Mouse (Mus musculus) olfactory bulb, adult 2 months (tissue): ENCODE data around the gene Tbc1d23.

Experiments used
- CTCF ChIP-seq: fragments of 200-500 bp; IDR thresholded peaks from 2 replicates; pipeline ENCODE4 v1.5.1; 2012; ENCODE audit warnings: low read depth, mild to moderate bottlenecking, low read length, moderate library complexity; ENCODE audit not compliant: insufficient read depth
- POLR2A ChIP-seq: fragments of 200-500 bp; IDR thresholded peaks from 2 replicates; pipeline ENCODE4 v1.6.1; 2012; ENCODE audit warnings: mild to moderate bottlenecking, low read depth, low read length, moderate library complexity; ENCODE audit not compliant: insufficient read depth

DNA sequence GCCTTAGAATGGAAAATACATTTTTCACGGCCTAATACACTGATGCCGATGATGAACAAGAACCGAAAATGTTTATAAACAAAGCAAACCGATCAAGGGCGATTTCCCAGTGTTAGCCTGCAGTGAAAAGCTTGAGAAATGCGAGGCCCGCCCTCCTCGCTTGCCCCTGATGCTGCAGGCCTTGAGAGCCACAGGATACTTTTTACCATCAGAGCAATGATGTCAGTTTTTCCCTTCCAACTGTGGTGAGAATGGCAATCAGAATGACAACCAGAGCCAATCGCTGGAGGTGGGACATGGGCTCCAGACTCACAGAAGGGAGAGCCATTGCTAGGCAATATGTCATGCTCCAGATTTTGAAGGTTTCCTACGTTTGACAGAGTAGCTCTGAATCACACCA is 28.8 kb upstream of the Tbc1d23 start:
- TF ChIP-seq CTCF = no peak
- TF ChIP-seq POLR2A = no peak
